Mouse (Mus musculus) spleen, adult 2 months (tissue): ENCODE data around the gene Slc16a12. TPM values are rescaled to one million over a fixed set of nuclear protein-coding genes. Genes with fewer than 3 reads are reported as not detected.

Experiments used
- DNase-seq, 2 experiments: peaks; one replicate each; pipeline versions ENCODE4 v3.0.0 to v3.0.0-alpha.2; 2012 to 2021; ENCODE audit warnings: low spot score in 2 of 2, low read depth in 1 of 2
- H3K27ac ChIP-seq: fragments of 200-500 bp; 2 replicates; pipeline ENCODE4 v1.5.1; 2012; ENCODE audit warnings: low read length, inconsistent platforms; ENCODE audit not compliant: insufficient read depth
- H3K27me3 ChIP-seq: fragments of 200-500 bp; 2 replicates; pipeline ENCODE4 v1.6.1; 2012; ENCODE audit warnings: mild to moderate bottlenecking, moderate library complexity, low read length, inconsistent platforms; ENCODE audit not compliant: control insufficient read depth, insufficient read depth
- H3K36me3 ChIP-seq: fragments of 200-500 bp; 2 replicates; pipeline ENCODE4 v1.6.1; 2012; ENCODE audit warnings: mild to moderate bottlenecking, low read length, inconsistent platforms; ENCODE audit not compliant: control insufficient read depth, insufficient read depth
- H3K4me1 ChIP-seq: fragments of 200-500 bp; 2 replicates; pipeline ENCODE4 v1.6.1; 2011; ENCODE audit warnings: inconsistent platforms; ENCODE audit not compliant: control insufficient read depth, insufficient read depth, insufficient read length
- H3K4me3 ChIP-seq: fragments of 200-500 bp; 2 replicates; pipeline ENCODE4 v1.5.1; 2011; ENCODE audit warnings: mild to moderate bottlenecking, inconsistent platforms; ENCODE audit not compliant: insufficient read depth, insufficient read length; ENCODE audit errors: extremely low read depth
- CTCF ChIP-seq: fragments of 200-500 bp; IDR thresholded peaks from 2 replicates; pipeline ENCODE4 v1.5.1; 2011; ENCODE audit warnings: mild to moderate bottlenecking, inconsistent platforms; ENCODE audit not compliant: insufficient read depth, insufficient read length, insufficient replicate concordance; ENCODE audit errors: extremely low read depth
- POLR2A ChIP-seq: fragments of 200-500 bp; IDR thresholded peaks from 2 replicates; pipeline ENCODE4 v1.6.1; 2011; ENCODE audit warnings: low read depth, low read length, inconsistent platforms
- WGBS: fragments of 180-500 bp; shearing (Covaris S2); methylation state at CpG from one replicate; pipeline ENCODE4 v1.1.7; 2018; 5-methylcytosine and 5-hydroxymethylcytosine counted together
- polyA plus RNA-seq: library from polyadenylated mRNA; depleted of rRNA; stranded (reverse); fragments of >200 nt; gene quantifications from 2 replicates; pipeline ENCODE4 v1.2.3, GENCODE M21; 2012

Slc16a12 gene
- polyA plus RNA-seq, 1 experiment, result 0.27 TPM

DNA sequence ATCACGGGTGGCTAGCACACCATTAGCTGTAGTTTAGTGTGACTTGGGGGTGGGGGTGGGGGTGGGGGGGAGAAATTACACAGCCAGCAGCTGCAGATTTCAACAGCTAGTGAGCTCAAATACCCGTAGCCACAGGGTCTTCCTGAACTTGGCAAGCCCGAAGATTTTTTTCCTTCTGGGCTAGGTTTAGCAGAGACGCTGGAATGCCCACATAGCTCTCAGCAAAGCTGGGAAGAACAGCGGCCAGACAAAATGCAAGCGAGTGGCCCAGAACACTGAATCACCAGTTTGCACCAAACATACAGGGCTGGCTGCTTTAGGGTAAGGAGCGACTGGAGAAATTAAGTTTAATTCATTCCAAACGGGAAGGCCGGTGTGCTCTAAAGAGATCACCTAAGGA is 888 bp downstream of the Slc16a12 start:
- TF ChIP-seq POLR2A (no peak), CTCF (no peak)
- no peaks in the 10 kb centered on the region for H3K36me3 ChIP-seq
- no peak overlapping the region for H3K27ac ChIP-seq
- H3K4me3 ChIP-seq, result no peak overlapping the region
- peaks cover 5% of the 10 kb centered on the region; the same call in 1 of the 2 replicates for H3K4me1 ChIP-seq
- peaks cover 5% of the 10 kb centered on the region for H3K27me3 ChIP-seq
- DNase-seq, result no peak
- WGBS, result 53% methylated on average over 9 of the region's 9 CpGs

DNA sequence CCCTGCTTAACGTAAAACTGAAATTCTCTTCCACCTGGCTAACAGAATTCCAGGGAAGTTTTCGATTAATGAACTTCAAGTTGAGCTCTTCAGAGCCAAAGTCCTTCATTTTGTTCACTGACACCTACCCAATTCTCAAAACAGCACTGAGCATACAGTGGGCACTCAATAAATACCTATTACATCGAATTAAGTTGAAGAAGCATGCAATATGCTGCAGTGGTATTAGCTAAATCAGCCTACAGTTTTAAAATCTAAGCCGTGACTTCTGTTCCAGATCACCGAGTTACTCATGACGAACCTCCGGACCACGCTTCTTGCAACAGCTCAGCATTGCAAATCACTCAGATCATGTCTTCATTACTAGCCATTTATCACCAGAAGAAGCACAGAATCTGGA is 2.1 kb downstream of the Slc16a12 start:
- H3K36me3 ChIP-seq, result no peaks in the 10 kb centered on the region
- no peak overlapping the region for H3K27ac ChIP-seq
- TF ChIP-seq CTCF (no peak), POLR2A (no peak)
- H3K27me3 ChIP-seq, result peaks cover 5% of the 10 kb centered on the region
- no peak for DNase-seq
- no peak overlapping the region for H3K4me3 ChIP-seq
- peaks cover 5% of the 10 kb centered on the region; the same call in 1 of the 2 replicates for H3K4me1 ChIP-seq
- 87% methylated on average over 8 of the region's 8 CpGs for WGBS

DNA sequence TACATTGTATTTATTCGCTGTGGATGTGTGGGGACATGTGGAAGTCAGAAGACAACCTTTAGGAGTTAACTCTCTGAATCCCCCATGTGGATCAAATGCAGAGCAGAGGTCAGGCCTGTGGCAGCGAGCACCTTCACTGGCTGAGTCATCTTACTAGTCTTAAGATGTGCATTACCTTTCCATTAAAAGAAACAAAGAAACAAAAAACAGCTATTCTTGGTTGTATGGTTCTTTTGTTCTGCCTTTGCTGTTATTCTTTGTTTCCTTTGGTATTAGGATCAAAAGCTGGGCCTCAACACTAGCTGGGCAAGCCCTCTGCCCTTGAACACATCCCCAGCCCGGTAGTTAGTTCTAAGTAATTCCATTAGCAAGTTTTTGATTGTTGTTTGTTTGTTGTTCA is 9.2 kb downstream of the Slc16a12 start:
- 86% methylated on average over 3 of the region's 3 CpGs for WGBS
- TF ChIP-seq POLR2A (no peak), CTCF (no peak)
- no peaks in the 10 kb centered on the region for H3K36me3 ChIP-seq
- DNase-seq, result no peak
- no peaks in the 10 kb centered on the region for H3K4me1 ChIP-seq
- H3K4me3 ChIP-seq, result no peak overlapping the region
- no peak overlapping the region for H3K27ac ChIP-seq
- H3K27me3 ChIP-seq, result no peaks in the 10 kb centered on the region

- DNase-seq, result no peak
- Histone ChIP-seq H3K27me3 (no peaks in the 10 kb centered on the region), H3K4me3 (no peak overlapping the region), H3K4me1 (no peaks in the 10 kb centered on the region), H3K27ac (no peak overlapping the region), H3K36me3 (no peaks in the 10 kb centered on the region)
- 94% methylated on average over 4 of the region's 4 CpGs for WGBS
- TF ChIP-seq CTCF (no peak), POLR2A (no peak)
These were observed 11.2 kb downstream of the Slc16a12 start for GRCm38 (mm10) chr19:34735900-34736299.

DNA sequence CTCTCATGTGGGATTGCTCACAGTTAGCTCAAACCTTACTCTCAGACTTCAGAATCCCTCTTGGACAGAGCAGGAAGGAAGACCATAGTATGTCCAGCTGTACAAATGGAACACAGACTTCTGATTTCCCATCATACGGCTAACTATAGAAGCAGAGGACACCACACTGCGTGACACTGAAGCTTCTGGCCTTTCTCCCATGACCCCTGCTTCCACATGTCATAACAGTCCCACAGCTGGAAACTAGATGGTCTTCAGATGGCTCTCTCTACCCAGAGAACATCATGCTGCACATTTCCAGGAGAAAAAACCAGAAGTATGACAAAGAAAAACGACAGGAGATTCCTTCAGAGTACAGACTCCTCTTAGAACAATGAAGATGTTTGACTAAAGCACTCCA is 14.1 kb downstream of the Slc16a12 start:
- 82% methylated on average over 3 of the region's 3 CpGs for WGBS
- Histone ChIP-seq H3K4me1 (no peaks in the 10 kb centered on the region), H3K27me3 (no peaks in the 10 kb centered on the region), H3K36me3 (no peaks in the 10 kb centered on the region), H3K4me3 (no peak overlapping the region), H3K27ac (no peak overlapping the region)
- TF ChIP-seq POLR2A, result no peak
- no peak for TF ChIP-seq CTCF
- no peak for DNase-seq

DNA sequence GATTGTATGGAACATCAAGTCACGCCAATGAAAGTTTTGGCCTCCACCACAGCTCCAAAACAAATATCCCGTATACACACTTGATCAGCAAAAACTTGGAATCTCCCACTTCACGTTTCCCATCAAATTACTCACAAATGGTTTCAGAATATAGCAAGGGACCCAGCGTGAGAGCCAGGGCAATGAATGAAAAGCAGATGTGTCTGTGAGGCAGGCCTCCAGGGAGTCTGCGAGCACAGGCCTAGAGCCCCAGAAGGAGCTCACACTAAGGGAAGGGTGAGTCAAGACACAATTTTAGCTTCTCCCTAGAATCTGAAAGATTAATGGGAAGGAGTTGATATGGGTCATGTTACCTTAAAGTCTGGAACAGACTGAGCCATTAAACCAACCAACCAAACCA is 15.7 kb downstream of the Slc16a12 start:
- WGBS, result 86% methylated on average over 5 of the region's 5 CpGs
- H3K36me3 ChIP-seq, result no peaks in the 10 kb centered on the region
- no peak for TF ChIP-seq POLR2A
- H3K4me3 ChIP-seq, result no peak overlapping the region
- peaks cover 3% of the 10 kb centered on the region for H3K4me1 ChIP-seq
- no peaks in the 10 kb centered on the region for H3K27me3 ChIP-seq
- no peak overlapping the region for H3K27ac ChIP-seq
- DNase-seq, result no peak

DNA sequence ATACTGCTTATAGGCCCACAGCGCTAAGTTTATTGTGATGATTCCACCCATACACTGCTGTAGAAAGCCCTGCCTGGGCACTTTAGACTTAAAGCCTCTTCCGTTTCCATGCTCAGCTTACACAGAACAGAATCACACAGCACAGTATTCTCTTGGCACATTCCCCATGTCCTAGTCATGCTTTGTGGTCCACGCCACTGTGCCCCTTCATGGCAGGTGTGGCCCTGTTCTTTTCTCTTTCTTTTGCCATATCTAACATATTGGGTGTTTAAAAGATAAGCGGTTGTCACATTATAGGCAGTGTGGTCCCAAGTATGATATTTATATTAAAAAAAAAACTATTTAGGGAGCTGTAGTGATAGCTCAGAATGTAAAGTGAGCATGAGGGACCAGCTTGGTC is 16.5 kb downstream of the Slc16a12 start:
- Histone ChIP-seq H3K4me1 (peaks cover 7% of the 10 kb centered on the region), H3K36me3 (no peaks in the 10 kb centered on the region), H3K27ac (no peak overlapping the region), H3K27me3 (no peaks in the 10 kb centered on the region), H3K4me3 (no peak overlapping the region)
- DNase-seq, result no peak
- WGBS, result 93% methylated on average over 4 of the region's 4 CpGs
- TF ChIP-seq CTCF (no peak), POLR2A (no peak)

DNA sequence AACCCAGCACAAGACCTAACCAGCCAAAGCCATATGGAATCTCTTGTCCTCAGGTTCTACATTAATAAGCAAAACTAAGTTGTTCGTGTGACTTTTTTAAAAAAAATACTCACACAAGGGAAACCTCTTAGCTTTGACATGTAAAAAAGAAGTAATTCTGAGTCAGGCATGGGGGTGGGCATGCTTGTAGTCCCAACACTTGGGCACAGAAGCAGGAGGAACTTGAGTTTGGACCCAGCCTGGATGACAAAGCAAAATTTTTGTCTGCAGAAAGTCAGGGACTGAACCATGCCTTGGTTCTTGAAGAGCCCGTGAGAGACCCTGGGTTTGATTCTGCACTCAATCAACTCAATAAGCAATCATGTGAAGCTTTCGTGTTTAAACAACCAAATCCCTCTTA is 17.6 kb downstream of the Slc16a12 start:
- DNase-seq, result no peak
- WGBS, result 35% methylated on average over 3 of the region's 3 CpGs
- TF ChIP-seq CTCF, result no peak
- no peak for TF ChIP-seq POLR2A
- H3K27me3 ChIP-seq, result no peaks in the 10 kb centered on the region
- no peaks in the 10 kb centered on the region for H3K36me3 ChIP-seq
- no peak overlapping the region for H3K4me3 ChIP-seq
- peaks cover 10% of the 10 kb centered on the region for H3K4me1 ChIP-seq
- H3K27ac ChIP-seq, result no peak overlapping the region
